Mouse (Mus musculus) ES-E14 (cell line): Measurements from ENCODE around the gene Mmp17.

Source experiments
- CHD2 ChIP-seq: IDR thresholded peaks from 2 replicates; pipeline ENCODE4 v1.6.1; 2014; ENCODE audit warnings: mild to moderate bottlenecking, low read depth, low read length, inconsistent platforms
- HCFC1 ChIP-seq: IDR thresholded peaks from 2 replicates; pipeline ENCODE4 v1.6.1; 2012; ENCODE audit warnings: low read length, inconsistent platforms, borderline replicate concordance; ENCODE audit not compliant: insufficient read depth
- ZC3H11A ChIP-seq: IDR thresholded peaks from 2 replicates; pipeline ENCODE4 v1.6.1; 2012; ENCODE audit warnings: low read depth, mild to moderate bottlenecking, inconsistent platforms, low read length, borderline replicate concordance

DNA sequence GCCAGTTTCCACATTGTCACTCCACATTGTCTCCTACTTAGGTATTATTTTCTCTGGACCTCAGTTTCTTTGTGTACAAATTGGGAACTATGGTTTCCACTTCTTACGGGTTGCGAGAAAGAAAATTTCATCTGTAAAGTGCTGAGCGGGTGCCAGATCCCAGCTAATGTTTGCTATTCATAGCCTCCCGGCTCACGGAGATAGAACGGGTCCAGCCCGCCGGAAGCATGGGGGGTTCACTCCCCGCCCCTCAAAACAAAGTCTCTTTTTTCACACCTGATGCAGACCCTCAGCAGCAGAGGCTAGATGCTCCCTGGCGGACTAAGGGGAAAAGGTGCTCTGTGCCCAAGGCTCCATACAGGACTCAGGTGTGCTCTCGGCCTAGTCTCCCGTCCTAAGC, 638 bp upstream of the Mmp17 start:
- TF ChIP-seq ZC3H11A, result no peak
- TF ChIP-seq HCFC1, result no peak
- TF ChIP-seq CHD2, result no peak
